Mouse (Mus musculus) ES-E14 (cell line): ENCODE data around the gene Clasp1.

Source experiments
- ZC3H11A ChIP-seq: IDR thresholded peaks from 2 replicates; pipeline ENCODE4 v1.6.1; 2012; ENCODE audit warnings: low read depth, mild to moderate bottlenecking, inconsistent platforms, low read length, borderline replicate concordance
- ZNF384 ChIP-seq: IDR thresholded peaks from 2 replicates; pipeline ENCODE4 v1.6.1; 2012; ENCODE audit warnings: low read depth, low read length, inconsistent platforms

GRCm38 (mm10) chr1:118529213-118529612 lies 140.4 kb downstream of the Clasp1 start:
- no peak for TF ChIP-seq ZNF384
- peak; percentile 28; the same call in 1 of the 2 replicates for TF ChIP-seq ZC3H11A
